In the genomic region with DNA sequence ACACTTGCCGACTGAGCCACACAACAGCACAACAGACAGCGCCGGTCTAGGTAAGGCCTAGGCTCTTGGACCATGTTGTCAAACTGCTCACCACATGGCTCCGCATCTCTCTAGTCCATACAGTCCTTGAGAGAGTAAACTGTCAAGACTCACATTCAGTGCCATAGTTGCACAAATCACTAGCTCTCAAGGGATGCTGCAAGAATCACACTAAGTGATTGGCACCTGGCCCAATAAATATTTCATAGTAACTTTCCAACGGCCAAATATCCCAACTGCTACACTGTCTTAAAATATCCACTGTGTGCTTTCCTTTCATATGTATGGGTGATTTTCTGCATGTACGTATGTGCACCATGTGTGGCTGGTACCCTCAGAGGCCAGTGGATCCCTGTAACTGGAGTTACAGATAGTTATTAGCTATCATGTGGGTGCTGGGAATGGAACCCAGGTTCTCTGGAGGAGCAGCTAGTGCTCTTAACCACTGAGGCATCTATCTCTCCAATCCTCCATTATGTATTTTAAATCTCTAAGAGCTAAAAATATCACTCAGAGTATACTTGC, we compare ENCODE assay signal across 22 mouse cellular contexts. TPM values are rescaled to one million over a fixed set of nuclear protein-coding genes. Genes with fewer than 3 reads are reported as not detected.
DNase-seq lines count a peak whose midpoint lies in the region; TF ChIP-seq lines count a peak whose summit lies in the region.
"Had no signal": no experiment of that assay in that cellular context is flagged by ENCODE, and none has a peak within 500 bp of the region (broad histone marks: within the 10 kb centered on the region; RNA-seq: fewer than 3 reads in every experiment).

No protein-coding gene starts in this region.

- H3K27me3 ChIP-seq in liver, adult 2 months (ENCODE audit: control insufficient read depth, insufficient read depth, low read length), result no peaks in the 10 kb centered on the region
- H3K27me3 ChIP-seq in myocyte (ENCODE audit: control insufficient read depth, insufficient read depth, insufficient read length), result no peaks in the 10 kb centered on the region
- H3K27me3 ChIP-seq: embryonic facial prominence, embryonic 13.5 days; forebrain, embryonic 12.5 days; hindbrain, embryonic 15.5 days; Patski had no signal

- H3K4me1 ChIP-seq in liver, adult 2 months (ENCODE audit: control insufficient read depth, insufficient read depth, low read length), result peaks cover 17% of the 10 kb centered on the region
- H3K4me1 ChIP-seq: forebrain, embryonic 12.5 days; hindbrain, embryonic 15.5 days had no signal

- DNase-seq in adrenal gland, postnatal 10 days, result peak; percentile 30
- DNase-seq in adrenal gland, postnatal 4 days (ENCODE audit: low spot score in 2 of 2), result no peak
- peak; percentile 43 for DNase-seq in liver, adult 2 months (ENCODE audit: extremely low read depth, low read depth, low spot score)
- DNase-seq in liver, result no peak
- DNase-seq in lung, postnatal 4 days, result no peak
- DNase-seq in ovary, postnatal 36 days (ENCODE audit: low spot score), result no peak
- DNase-seq: adrenal gland, adult 2 months; B cell, adult 2 months; cerebellum, adult 18-20 months; cerebellum, adult 9-11 months; cerebellum, postnatal 36 days; gastrocnemius, postnatal 14 days; heart, postnatal 14 days; kidney, adult 18-20 months had no signal

- TF ChIP-seq POLR2A in liver, adult 2 months (IDR thresholded peaks at IDR 0.05; ENCODE audit: extremely low read depth, insufficient read depth, low read length), result no peak
- no peak for TF ChIP-seq POLR2A in myocyte (IDR thresholded peaks at IDR 0.05; ENCODE audit: insufficient read length, low read depth)

- no peak overlapping the region for H3ac ChIP-seq in myocyte (ENCODE audit: control insufficient read depth, insufficient read length)

- no peak overlapping the region for H3K4me3 ChIP-seq in liver, adult 2 months (ENCODE audit: insufficient read depth, low read depth, low read length)
- no peak overlapping the region for H3K4me3 ChIP-seq in myocyte
- H3K4me3 ChIP-seq: embryonic facial prominence, embryonic 13.5 days; forebrain, embryonic 12.5 days; heart, embryonic 10.5 days; hindbrain, embryonic 15.5 days had no signal

- H3K4me2 ChIP-seq in myocyte (ENCODE audit: low read depth), result no peak overlapping the region
- H3K4me2 ChIP-seq: embryonic facial prominence, embryonic 13.5 days; forebrain, embryonic 12.5 days; hindbrain, embryonic 15.5 days had no signal

- TF ChIP-seq CTCF in liver, adult 2 months (IDR thresholded peaks at IDR 0.05; ENCODE audit: low read depth, low read length), result no peak

- no peak overlapping the region for H3K9ac ChIP-seq in liver, adult 2 months (ENCODE audit: low read depth, low read length)
- H3K9ac ChIP-seq: embryonic facial prominence, embryonic 13.5 days; forebrain, embryonic 12.5 days; hindbrain, embryonic 15.5 days had no signal

- H3K27ac ChIP-seq in liver, adult 2 months (replicated peaks; ENCODE audit: insufficient read depth, low read depth, low read length), result no peak overlapping the region
- H3K27ac ChIP-seq: embryonic facial prominence, embryonic 13.5 days; forebrain, embryonic 12.5 days; heart, embryonic 10.5 days; hindbrain, embryonic 15.5 days had no signal

- no peaks in the 10 kb centered on the region for H3K79me2 ChIP-seq in liver, adult 2 months (ENCODE audit: control insufficient read depth, insufficient read depth, low read length)
- H3K79me2 ChIP-seq in myocyte (ENCODE audit: control insufficient read depth, insufficient read depth), result no peaks in the 10 kb centered on the region

- H3K36me3 ChIP-seq in liver, adult 2 months (ENCODE audit: control insufficient read depth, insufficient read depth, low read length), result peaks cover 25% of the 10 kb centered on the region
- peaks cover 31% of the 10 kb centered on the region for H3K36me3 ChIP-seq in myocyte (ENCODE audit: control insufficient read depth, insufficient read depth)

- WGBS in liver, adult 2 months, result 60% methylated on average over 6 of the region's 6 CpGs

TF ChIP-seq in myocyte, 11 proteins besides CTCF, POLR2A, EP300 and RAD21:
- TF ChIP-seq POLR2AphosphoS2 (IDR thresholded peaks at IDR 0.05; ENCODE audit: insufficient read length, low read depth) (peak; percentile 82), E2F4 (IDR thresholded peaks at IDR 0.05; ENCODE audit: insufficient read depth) (no peak)

RNA-seq across cellular contexts. Expression of gene Gm21885, which starts 1.9 kb away (rescaled TPM):
- total RNA-seq in adrenal gland, postnatal 10 days (2021), result not detected
- not detected for total RNA-seq in adrenal gland, postnatal 4 days (2021)
- total RNA-seq in liver, adult 2 months (2014; rRNA removed), result 0.67 TPM in 1 of 2 replicates, not detected in the other
- polyA plus RNA-seq in liver, adult 2 months (2012; rRNA removed), result 0.16 and 0.49 TPM in 2 replicates
- not detected for polyA plus RNA-seq in myocyte (2012; fragmentation: generic; extraction: Trizol)
- total RNA-seq: adrenal gland, adult 2 months; gastrocnemius, adult 18-20 months; gastrocnemius, postnatal 14 days; granulocyte monocyte progenitor cell, adult 5-6 weeks; heart, postnatal 14 days had no signal
- polyA plus RNA-seq: adrenal gland, adult 2 months; forebrain, embryonic 12.5 days; Patski had no signal

RNA-seq across cellular contexts. Expression of gene Wfikkn2, which starts 37.8 kb away (rescaled TPM):
- 1 to 10 TPM in 1 of 2 experiments, under 1 TPM in 1; 0.63 to 1.1 TPM for total RNA-seq in adrenal gland, postnatal 10 days (2021)
- 1 to 10 TPM; 1.3 to 1.5 TPM for total RNA-seq in adrenal gland, postnatal 4 days (2021)
- under 0.01 TPM in 1 of 2 replicates, not detected in the other for total RNA-seq in liver, adult 2 months (2014; rRNA removed)
- 0.04 TPM in 1 of 2 replicates, not detected in the other for polyA plus RNA-seq in liver, adult 2 months (2012; rRNA removed)
- 0.80 TPM for polyA plus RNA-seq in myocyte (2012; fragmentation: generic; extraction: Trizol)
- total RNA-seq: granulocyte monocyte progenitor cell, adult 5-6 weeks had no signal

RNA-seq across cellular contexts. Expression of gene Luc7l3, which starts 38.2 kb away (rescaled TPM):
- total RNA-seq in adrenal gland, postnatal 10 days (2021), result 10 to 100 TPM; 48.8 to 77.4 TPM
- 100 to 1,000 TPM in 1 of 2 experiments, 10 to 100 TPM in 1; 92.6 to 110 TPM for total RNA-seq in adrenal gland, postnatal 4 days (2021)
- total RNA-seq in liver, adult 2 months (2014; rRNA removed), result 17.9 and 20.1 TPM in 2 replicates
- polyA plus RNA-seq in liver, adult 2 months (2012; rRNA removed), result 2.5 and 4.6 TPM in 2 replicates
- 15.4 TPM for polyA plus RNA-seq in myocyte (2012; fragmentation: generic; extraction: Trizol)

RNA-seq across cellular contexts. Expression of gene Ankrd40, which starts 44.2 kb away (rescaled TPM):
- 100 to 1,000 TPM; 110 to 130 TPM for total RNA-seq in adrenal gland, postnatal 10 days (2021)
- total RNA-seq in adrenal gland, postnatal 4 days (2021), result 100 to 1,000 TPM; 108 to 114 TPM
- 28.0 and 30.0 TPM in 2 replicates for total RNA-seq in liver, adult 2 months (2014; rRNA removed)
- 47.6 and 56.5 TPM in 2 replicates for polyA plus RNA-seq in liver, adult 2 months (2012; rRNA removed)
- 105 TPM for polyA plus RNA-seq in myocyte (2012; fragmentation: generic; extraction: Trizol)

Comparison
In these comparisons a context has a peak if more than half of its experiments do, and no peak if none do; other contexts are left out.
1. DNase-seq: peak in adrenal gland, postnatal 10 days (single experiment) and liver, adult 2 months (single experiment); none in adrenal gland, postnatal 4 days (0 of 2), liver (single experiment), lung, postnatal 4 days (0 of 2) and ovary, postnatal 36 days (single experiment).